Mouse (Mus musculus) stomach, embryonic 16.5 days (tissue): Measurements from ENCODE around the gene Stkld1. TPM values are rescaled to one million over a fixed set of nuclear protein-coding genes. Genes with fewer than 3 reads are reported as not detected.

Experiments used
- polyA plus RNA-seq: library from polyadenylated mRNA; unstranded; fragments of >200 nt; fragmentation: Nextera tagmentation; extraction: Ambion mirVana; gene quantifications from 2 replicates; pipeline ENCODE4 v1.2.1, GENCODE M21; 2015

Gene Stkld1
- polyA plus RNA-seq, 1 experiment from 2014 or later = 0.15 TPM

Other genes with a start within 250 kb of the Stkld1 start
- 0.56 and 0.75 TPM in 2 replicates for gene Abo, start 69.1 kb upstream of the Stkld1 start, polyA plus RNA-seq
- gene Surf6, start 31.2 kb upstream of the Stkld1 start, polyA plus RNA-seq = 24.6 and 25.1 TPM in 2 replicates
- 43.0 and 46.6 TPM in 2 replicates for gene Med22, start 23.4 kb upstream of the Stkld1 start, polyA plus RNA-seq
- 458 and 551 TPM in 2 replicates for gene Rpl7a, start 23.3 kb upstream of the Stkld1 start, polyA plus RNA-seq
- 39.9 and 40.7 TPM in 2 replicates for gene Surf2, start 17.7 kb upstream of the Stkld1 start, polyA plus RNA-seq
- 59.9 and 61.8 TPM in 2 replicates for gene Surf1, start 17.5 kb upstream of the Stkld1 start, polyA plus RNA-seq
- gene Surf4, start 119 bp upstream of the Stkld1 start, polyA plus RNA-seq = 245 and 251 TPM in 2 replicates
- 40.3 and 42.3 TPM in 2 replicates for gene Rexo4, start 30.3 kb downstream of the Stkld1 start, polyA plus RNA-seq
- gene Adamts13, start 39.4 kb downstream of the Stkld1 start, polyA plus RNA-seq = 0.20 and 0.21 TPM in 2 replicates
- 60.7 and 63.4 TPM in 2 replicates for gene Cacfd1, start 75.9 kb downstream of the Stkld1 start, polyA plus RNA-seq
- gene Slc2a6, start 94.0 kb downstream of the Stkld1 start, polyA plus RNA-seq = 0.77 and 1.2 TPM in 2 replicates
- gene Mymk, start 138.1 kb downstream of the Stkld1 start, polyA plus RNA-seq = 0.60 and 9.8 TPM in 2 replicates
- 3.6 and 4.0 TPM in 2 replicates for gene Adamtsl2, start 145.3 kb downstream of the Stkld1 start, polyA plus RNA-seq
- gene Fam163b, start 208.4 kb downstream of the Stkld1 start, polyA plus RNA-seq = 0.04 and 0.10 TPM in 2 replicates
- gene Dbh, start 231.2 kb downstream of the Stkld1 start, polyA plus RNA-seq = 0.25 and 0.76 TPM in 2 replicates